Mouse (Mus musculus) c-Kit-positive CD71-positive TER-119-positive erythroid progenitor cells, embryonic 14.5 days (primary cell): ENCODE results near the gene Gm17359.

Experiments used
- DNase-seq: peaks from one replicate; pipeline ENCODE4 v3.0.0-alpha.2; 2013; ENCODE audit warnings: low spot score

The Gm17359 gene

DNA sequence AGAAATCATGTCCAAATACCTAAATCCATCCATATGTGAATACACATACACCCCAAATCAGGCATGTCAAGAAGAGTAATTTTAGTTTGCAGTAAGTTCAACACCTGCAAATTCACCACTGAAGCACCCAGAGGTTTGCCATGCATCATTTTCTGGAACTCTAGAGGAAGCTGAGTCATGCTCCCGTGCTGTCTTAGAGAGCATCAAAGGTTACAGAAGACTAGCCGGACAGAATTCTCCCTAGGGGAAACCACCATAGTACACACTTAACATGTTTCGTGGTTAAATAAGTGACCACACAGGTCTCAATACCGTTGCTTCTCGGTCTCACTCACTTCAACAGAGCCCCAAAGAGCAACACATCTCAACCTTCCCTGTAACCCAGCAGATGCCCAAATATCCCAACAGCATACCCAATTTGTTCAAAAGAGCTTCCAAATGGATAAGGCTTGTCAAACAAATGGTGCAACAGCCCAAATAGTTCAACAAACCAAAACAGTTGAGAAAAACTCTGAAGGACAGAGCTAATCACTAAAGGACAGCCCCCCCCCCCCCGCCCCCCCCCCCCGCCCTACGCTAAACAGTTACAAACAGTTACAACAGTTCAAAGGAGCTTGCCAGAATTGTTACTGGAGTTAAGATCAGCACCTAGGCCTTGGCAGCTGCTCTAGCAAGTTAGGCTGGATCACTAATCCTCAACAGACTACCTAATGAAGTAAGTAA lies at the start of gene Gm17359:
Gm17359 (plus strand) TSS at position 618 of the 723 bp plus-strand sequence.
- no peak for DNase-seq

- DNase-seq: peak; percentile 76
Observed at GRCm38 (mm10) chr3:79287108-79287576, 49.3 kb upstream of the Gm17359 start.

- peak; percentile 9 for DNase-seq
Observed at GRCm38 (mm10) chr3:79287699-79288458, 48.6 kb upstream of the Gm17359 start.

GRCm38 (mm10) chr3:79289050-79289449 lies 47.4 kb upstream of the Gm17359 start:
- no peak for DNase-seq

- no peak for DNase-seq
Observed at GRCm38 (mm10) chr3:79293023-79293422, 43.4 kb upstream of the Gm17359 start.

- DNase-seq: no peak
Observed at GRCm38 (mm10) chr3:79294701-79295100, 41.8 kb upstream of the Gm17359 start.

GRCm38 (mm10) chr3:79296049-79296448 lies 40.4 kb upstream of the Gm17359 start:
- DNase-seq: no peak

GRCm38 (mm10) chr3:79296586-79296985 lies 39.9 kb upstream of the Gm17359 start:
- no peak for DNase-seq

DNA sequence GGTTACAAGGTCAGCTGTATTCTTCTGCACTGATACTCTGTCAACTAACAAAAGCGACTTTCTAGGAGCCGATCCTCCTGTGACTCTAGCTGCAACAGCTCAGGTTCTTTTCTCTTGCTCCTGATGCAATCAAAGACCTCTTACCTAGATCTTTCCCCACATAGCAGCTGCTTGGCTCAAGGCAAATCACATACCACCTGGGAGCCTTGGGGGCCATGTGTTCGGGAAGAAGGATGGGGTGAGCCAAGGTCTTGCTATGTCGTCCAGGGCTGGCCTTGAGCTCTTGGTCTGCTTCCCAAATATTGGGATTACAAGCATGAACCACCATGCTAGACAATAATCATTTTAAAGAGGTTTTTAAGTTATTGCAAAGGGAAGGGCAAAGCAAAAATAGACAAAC lies 39.2 kb upstream of the Gm17359 start:
- DNase-seq: no peak

- no peak for DNase-seq
Observed at GRCm38 (mm10) chr3:79299401-79299800, 37.1 kb upstream of the Gm17359 start.

- DNase-seq: no peak
Observed at GRCm38 (mm10) chr3:79308605-79309004, 27.9 kb upstream of the Gm17359 start.

DNA sequence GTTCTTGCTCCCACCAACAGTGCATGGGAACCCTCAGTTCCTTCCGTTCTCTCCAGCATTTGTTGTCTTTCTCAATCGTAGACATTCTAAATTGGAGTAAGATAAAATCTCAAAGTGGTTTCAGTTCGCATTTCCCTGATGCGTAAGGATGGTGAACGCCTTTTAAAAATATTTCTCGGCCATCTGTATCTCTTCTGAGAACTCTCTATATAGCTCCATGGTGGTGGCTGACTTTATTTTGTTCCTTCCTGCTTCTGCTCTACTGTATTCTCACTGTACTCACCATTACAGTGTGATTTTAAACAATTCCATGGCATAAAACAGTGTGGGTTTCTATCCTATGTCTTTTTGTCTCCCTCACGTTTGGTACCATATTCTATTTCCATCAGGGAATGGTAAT lies 26.3 kb upstream of the Gm17359 start:
- no peak for DNase-seq

DNA sequence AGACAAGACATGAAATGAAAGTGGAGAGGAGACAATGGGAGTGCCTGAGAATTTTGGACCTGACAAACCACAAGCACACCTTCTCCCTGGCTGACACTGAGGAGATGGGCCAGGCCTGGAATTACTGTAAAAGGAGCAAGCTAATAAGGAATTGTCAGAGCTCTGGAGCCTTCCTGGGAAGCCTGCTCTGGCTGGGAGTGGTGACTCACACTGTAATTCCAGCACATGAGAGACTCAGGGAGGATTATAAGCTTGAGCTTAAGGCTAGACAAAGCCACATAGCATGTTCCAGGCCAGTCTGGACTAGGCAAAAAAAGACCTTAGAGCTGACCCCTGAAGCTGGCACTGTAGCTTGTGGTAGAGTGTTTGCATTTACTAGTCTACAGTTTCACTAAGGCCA lies 24.6 kb upstream of the Gm17359 start:
- DNase-seq: no peak

GRCm38 (mm10) chr3:79314006-79314698 lies 22.3 kb upstream of the Gm17359 start:
- no peak for DNase-seq

- DNase-seq: no peak
Observed at GRCm38 (mm10) chr3:79324697-79325526, 11.5 kb upstream of the Gm17359 start.

DNA sequence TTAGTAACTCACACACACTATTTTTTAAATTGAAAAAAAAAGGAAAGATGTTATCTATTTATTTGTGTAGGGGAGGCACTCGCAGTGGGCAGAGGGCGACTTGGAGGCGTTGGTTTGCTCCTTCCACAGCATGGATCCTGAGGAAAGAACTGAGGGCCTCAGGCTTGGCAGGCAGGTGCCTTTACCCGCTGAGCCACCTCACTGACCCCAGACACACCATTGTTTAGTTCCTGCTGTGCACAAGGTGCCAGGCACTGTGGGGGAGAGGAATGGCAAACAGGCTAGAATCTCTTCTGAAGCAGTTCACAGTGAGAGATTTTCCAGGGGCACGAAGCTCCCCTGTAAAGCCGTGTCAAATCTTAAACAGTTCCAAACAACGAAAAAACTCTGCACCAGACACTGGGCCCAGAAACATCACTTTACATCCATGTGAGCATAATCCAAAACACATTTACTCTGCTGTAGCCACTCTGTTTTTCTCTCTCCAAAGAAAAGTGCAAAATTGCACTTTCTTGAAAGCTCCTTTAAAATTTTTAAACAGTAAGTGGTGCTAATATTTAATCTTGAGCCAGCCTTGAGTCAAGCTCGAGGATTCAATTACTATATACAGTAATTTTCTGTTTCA lies 6.7 kb upstream of the Gm17359 start:
- no peak for DNase-seq

DNA sequence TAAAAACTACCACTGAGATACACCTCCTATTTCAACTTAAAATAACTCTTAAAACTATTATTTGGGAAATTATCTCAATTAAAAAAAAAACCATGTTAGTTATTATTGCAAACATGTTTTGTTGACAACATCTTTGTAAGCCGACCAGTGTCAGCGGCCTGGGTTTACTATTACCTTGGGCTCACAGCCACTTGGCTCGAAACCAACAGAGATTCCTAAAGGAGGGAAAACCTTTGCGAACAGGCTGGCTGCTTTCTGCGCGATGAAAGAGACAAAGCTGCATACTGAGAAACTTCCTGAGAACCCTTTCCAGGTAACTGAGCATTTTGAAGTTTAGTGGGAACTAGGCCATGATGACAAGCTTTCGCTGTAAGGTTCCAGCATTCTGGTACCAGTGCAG lies 3.4 kb upstream of the Gm17359 start:
- no peak for DNase-seq

GRCm38 (mm10) chr3:79333643-79334200 lies 2.7 kb upstream of the Gm17359 start:
- DNase-seq: peak; percentile 8

GRCm38 (mm10) chr3:79340737-79341136 lies 4.3 kb downstream of the Gm17359 start:
- no peak for DNase-seq

GRCm38 (mm10) chr3:79342961-79343735 lies 6.7 kb downstream of the Gm17359 start:
- no peak for DNase-seq
